Mouse (Mus musculus) liver, embryonic 13.5 days (tissue): ENCODE measurements around the gene Acp2. TPM values are rescaled to one million over a fixed set of nuclear protein-coding genes. Genes with fewer than 3 reads are reported as not detected.

ENCODE experiments used
- ATAC-seq: fragments of 200-750 bp; cut with Nextera tagmentation; 2 replicates; pipeline ENCODE4 v1.8.0; 2017; ENCODE audit warnings: low read depth, mild to moderate bottlenecking, moderate number of reproducible peaks, moderate library complexity
- DNase-seq: peaks from one replicate; pipeline ENCODE4 v3.0.0; 2022
- H3K27ac ChIP-seq: fragments of 300-500 bp; sonication (generic); 2 replicates; pipeline ENCODE4 v1.5.1; 2015; ENCODE audit warnings: moderate library complexity, mild to moderate bottlenecking, inconsistent platforms
- H3K27me3 ChIP-seq: fragments of 300-500 bp; sonication (generic); 2 replicates; pipeline ENCODE4 v1.6.1; 2015; ENCODE audit warnings: mild to moderate bottlenecking, inconsistent platforms
- H3K36me3 ChIP-seq: fragments of 300-500 bp; sonication (generic); 2 replicates; pipeline ENCODE4 v1.6.1; 2015; ENCODE audit warnings: mild to moderate bottlenecking, inconsistent platforms
- H3K4me1 ChIP-seq: fragments of 300-500 bp; sonication (generic); replicated peaks from 2 replicates; pipeline ENCODE4 v1.6.1; 2015; ENCODE audit warnings: inconsistent platforms
- H3K4me2 ChIP-seq: fragments of 300-500 bp; sonication (generic); 2 replicates; pipeline ENCODE4 v1.6.1; 2015; ENCODE audit warnings: inconsistent platforms, mild to moderate bottlenecking, moderate library complexity
- H3K4me3 ChIP-seq: fragments of 300-500 bp; sonication (generic); replicated peaks from 2 replicates; pipeline ENCODE4 v1.5.1; 2015; ENCODE audit warnings: mild to moderate bottlenecking, inconsistent platforms
- H3K9ac ChIP-seq: fragments of 300-500 bp; sonication (generic); 2 replicates; pipeline ENCODE4 v1.6.1; 2015; ENCODE audit warnings: mild to moderate bottlenecking, inconsistent platforms
- H3K9me3 ChIP-seq: fragments of 300-500 bp; sonication (generic); replicated peaks from 2 replicates; pipeline ENCODE4 v1.6.1; 2016; ENCODE audit warnings: inconsistent platforms
- WGBS: fragments of 180-500 bp; shearing (Covaris S2); methylation state at CpG from one replicate; pipeline ENCODE4 v1.1.7; 2015; ENCODE audit not compliant: insufficient replicate concordance; 5-methylcytosine and 5-hydroxymethylcytosine counted together
- polyA plus RNA-seq: library from polyadenylated mRNA; unstranded; fragments of >200 nt; fragmentation: Nextera tagmentation; extraction: Ambion mirVana; gene quantifications from 2 replicates; pipeline ENCODE4 v1.2.1, GENCODE M21; 2015

Acp2 gene
- polyA plus RNA-seq, 1 experiment from 2014 or later, result 8.2 TPM

DNA sequence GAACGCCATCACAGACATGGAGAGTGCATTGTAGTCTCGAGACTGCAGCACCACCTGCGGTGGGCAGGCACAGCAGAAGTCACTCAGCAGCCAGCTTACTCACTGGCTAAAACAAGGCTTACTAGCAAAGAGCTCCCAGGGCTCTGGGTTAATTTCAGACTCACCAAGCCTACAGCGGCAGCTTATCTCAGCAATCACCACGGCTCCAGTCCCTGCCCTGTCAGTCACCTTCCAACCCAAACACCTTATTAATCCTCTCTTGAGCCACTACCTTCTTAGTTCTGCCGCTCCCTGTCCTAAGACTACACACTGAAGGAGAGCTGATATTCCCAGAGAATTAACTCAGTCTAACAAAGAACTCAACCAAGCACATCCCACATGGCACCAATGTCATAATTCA is 26.5 kb upstream of the Acp2 start:
- ATAC-seq (no peak), DNase-seq (no peak)
- Histone ChIP-seq H3K9ac (no peak overlapping the region), H3K4me1 (no peaks in the 10 kb centered on the region; the same call in 1 of the 2 replicates), H3K4me2 (no peak overlapping the region), H3K27ac (no peak overlapping the region), H3K9me3 (no peaks in the 10 kb centered on the region), H3K27me3 (no peaks in the 10 kb centered on the region), H3K36me3 (peaks cover 44% of the 10 kb centered on the region), H3K4me3 (no peak overlapping the region)
- 70% methylated on average over 6 of the region's 6 CpGs for WGBS

- Histone ChIP-seq H3K4me3 (no peak overlapping the region), H3K27ac (no peak overlapping the region), H3K4me1 (peaks cover 23% of the 10 kb centered on the region), H3K27me3 (no peaks in the 10 kb centered on the region), H3K9me3 (no peaks in the 10 kb centered on the region), H3K9ac (no peak overlapping the region), H3K4me2 (no peak overlapping the region), H3K36me3 (peaks cover 23% of the 10 kb centered on the region)
- ATAC-seq (no peak), DNase-seq (no peak)
- WGBS, result 65% methylated on average over 4 of the region's 4 CpGs
These were observed 22.9 kb upstream of the Acp2 start for GRCm38 (mm10) chr2:91179825-91180224.

DNA sequence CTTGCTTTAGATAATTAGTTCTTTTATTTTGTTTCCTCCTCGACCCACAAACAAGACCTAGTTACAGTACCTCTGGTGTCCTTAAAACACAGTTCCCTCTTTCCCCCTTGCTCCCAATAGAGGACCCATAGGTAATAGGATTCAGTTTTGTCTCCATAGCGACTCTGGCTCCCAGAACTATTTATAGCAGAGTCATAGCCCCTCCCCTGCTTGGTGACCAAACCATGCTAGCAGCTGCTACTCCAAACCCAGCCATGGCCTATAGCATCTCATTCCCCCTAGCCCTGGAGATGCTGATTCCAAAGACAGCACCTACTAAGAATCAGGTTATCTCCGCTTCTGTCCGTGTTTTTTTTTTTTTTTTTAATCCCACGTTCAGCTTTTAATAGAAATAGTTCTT is 22.0 kb upstream of the Acp2 start:
- Histone ChIP-seq H3K9ac (no peak overlapping the region), H3K9me3 (no peaks in the 10 kb centered on the region), H3K27me3 (no peaks in the 10 kb centered on the region), H3K27ac (no peak overlapping the region), H3K4me3 (no peak overlapping the region), H3K4me1 (peaks cover 23% of the 10 kb centered on the region), H3K36me3 (peaks cover 19% of the 10 kb centered on the region), H3K4me2 (no peak overlapping the region)
- ATAC-seq, result no peak
- DNase-seq, result no peak
- WGBS, result 57% methylated on average over 5 of the region's 5 CpGs

DNA sequence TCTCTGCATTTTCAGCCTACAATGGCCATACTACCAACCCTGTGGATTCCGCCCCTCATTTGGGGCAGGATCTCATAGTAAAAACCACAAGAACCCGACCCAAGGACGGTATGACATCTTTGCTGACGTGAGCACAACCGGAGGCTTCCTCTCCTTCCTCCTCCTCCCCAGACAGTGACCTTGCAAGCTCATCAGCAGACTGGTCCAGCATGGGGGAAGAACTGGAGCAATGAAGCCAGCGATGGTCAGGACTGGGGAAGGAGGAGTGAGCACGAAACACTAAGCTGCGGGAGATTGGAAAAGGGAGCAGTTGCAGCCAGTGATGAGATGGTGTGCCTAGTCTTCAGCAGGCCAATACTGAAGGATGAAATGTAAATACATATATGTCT is 20.7 kb upstream of the Acp2 start:
- Histone ChIP-seq H3K4me1 (peaks cover 23% of the 10 kb centered on the region), H3K27ac (no peak overlapping the region), H3K27me3 (no peaks in the 10 kb centered on the region), H3K4me2 (peak overlapping the region; percentile 100), H3K36me3 (peaks cover 8% of the 10 kb centered on the region), H3K9ac (peak overlapping the region; percentile 87), H3K9me3 (no peaks in the 10 kb centered on the region), H3K4me3 (peak overlapping the region; percentile 94)
- WGBS, result 7% methylated on average over 8 of the region's 8 CpGs
- DNase-seq (no peak), ATAC-seq (no peak)

GRCm38 (mm10) chr2:91182405-91183147 is 20.1 kb upstream of the Acp2 start:
- DNase-seq, result peak; percentile 79
- H3K36me3 ChIP-seq, result peaks cover 8% of the 10 kb centered on the region
- peak overlapping the region; percentile 87 for H3K9ac ChIP-seq

GRCm38 (mm10) chr2:91183148-91183513 is 19.6 kb upstream of the Acp2 start:
- peaks cover 23% of the 10 kb centered on the region for H3K4me1 ChIP-seq
- DNase-seq, result peak; percentile 97
- peaks cover 3% of the 10 kb centered on the region for H3K36me3 ChIP-seq
- H3K27ac ChIP-seq, result peak overlapping the region; percentile 85
- no peaks in the 10 kb centered on the region for H3K27me3 ChIP-seq
- H3K4me2 ChIP-seq, result peak overlapping the region; percentile 100
- H3K4me3 ChIP-seq, result peak overlapping the region; percentile 94
- no peaks in the 10 kb centered on the region for H3K9me3 ChIP-seq
- WGBS, result 0% methylated on average over 9 of the region's 9 CpGs
- H3K9ac ChIP-seq, result peak overlapping the region; percentile 87
- ATAC-seq, result peak; percentile 95

More at GRCm38 (mm10) chr2:91182405-91183147, 20.1 kb upstream of the Acp2 start:
- Histone ChIP-seq H3K9me3 (no peaks in the 10 kb centered on the region), H3K27me3 (no peaks in the 10 kb centered on the region), H3K4me3 (peak overlapping the region; percentile 94), H3K4me2 (peak overlapping the region; percentile 100), H3K4me1 (peaks cover 23% of the 10 kb centered on the region), H3K27ac (peak overlapping the region; percentile 85)
- WGBS, result under 1% methylated on average over 81 of the region's 81 CpGs
- peak; percentile 90 for ATAC-seq

GRCm38 (mm10) chr2:91183711-91184405 is 18.8 kb upstream of the Acp2 start, which contains the start of gene Madd:
Madd (minus strand) TSS chr2:91183837.
- no peaks in the 10 kb centered on the region for H3K9me3 ChIP-seq
- peaks cover 23% of the 10 kb centered on the region for H3K4me1 ChIP-seq
- peak within 1 kb of the TSS; percentile 87 for H3K9ac ChIP-seq
- peak within 1 kb of the TSS; percentile 85 for H3K27ac ChIP-seq
- H3K36me3 ChIP-seq, result no peaks in the 10 kb centered on the region
- DNase-seq, result peak; percentile 56
- ATAC-seq, result peak; percentile 32
- no peaks in the 10 kb centered on the region for H3K27me3 ChIP-seq
- peak within 1 kb of the TSS; percentile 100 for H3K4me2 ChIP-seq
- H3K4me3 ChIP-seq, result peak within 1 kb of the TSS; percentile 94
- 24% methylated on average over 15 of the region's 15 CpGs for WGBS

DNA sequence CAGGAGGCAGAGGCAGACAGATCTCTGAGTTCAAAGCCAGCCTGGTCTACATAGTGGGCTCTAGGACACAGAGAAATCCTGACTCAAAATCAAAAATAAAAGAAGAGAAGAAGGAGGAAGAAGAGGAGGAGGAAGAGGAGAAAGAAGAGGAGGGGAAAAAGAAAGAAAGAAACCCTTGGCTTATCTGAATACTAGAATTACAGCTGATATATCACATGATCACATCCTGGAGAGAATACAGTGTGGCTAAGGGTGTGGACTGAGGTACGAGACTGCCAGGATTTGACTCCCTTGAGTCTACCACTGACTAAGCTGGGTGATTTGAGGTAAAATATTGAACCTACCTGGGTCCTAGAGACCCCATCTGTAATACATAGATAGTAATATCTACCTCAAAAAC is 16.5 kb upstream of the Acp2 start:
- ATAC-seq, result no peak

GRCm38 (mm10) chr2:91187431-91187830 is 15.3 kb upstream of the Acp2 start:
- Histone ChIP-seq H3K4me3 (no peak overlapping the region), H3K9ac (no peak overlapping the region), H3K4me1 (peaks cover 13% of the 10 kb centered on the region), H3K27ac (no peak overlapping the region), H3K4me2 (no peak overlapping the region), H3K36me3 (no peaks in the 10 kb centered on the region), H3K27me3 (no peaks in the 10 kb centered on the region; the same call in 1 of the 2 replicates), H3K9me3 (no peaks in the 10 kb centered on the region)
- ATAC-seq, result no peak
- WGBS, result 46% methylated on average over 4 of the region's 4 CpGs
- DNase-seq, result no peak

More for the DNA sequence above, 16.5 kb upstream of the Acp2 start:
- Histone ChIP-seq H3K27me3 (no peaks in the 10 kb centered on the region; the same call in 1 of the 2 replicates), H3K9ac (no peak overlapping the region), H3K27ac (no peak overlapping the region), H3K4me3 (no peak overlapping the region), H3K36me3 (no peaks in the 10 kb centered on the region), H3K4me1 (peaks cover 23% of the 10 kb centered on the region), H3K9me3 (no peaks in the 10 kb centered on the region), H3K4me2 (no peak overlapping the region)
- DNase-seq, result no peak
- WGBS, result 32% methylated on average over 1 of the region's 1 CpGs

- 81% methylated on average over 16 of the region's 16 CpGs for WGBS
- no peak for ATAC-seq
These were observed 12.2 kb upstream of the Acp2 start for GRCm38 (mm10) chr2:91190501-91190900.

GRCm38 (mm10) chr2:91194624-91195332 is 7.9 kb upstream of the Acp2 start:
- ATAC-seq, result peak; percentile 67
- H3K36me3 ChIP-seq, result no peaks in the 10 kb centered on the region
- H3K4me1 ChIP-seq, result peaks cover 22% of the 10 kb centered on the region
- peak overlapping the region; percentile 60 for H3K4me2 ChIP-seq
- H3K4me3 ChIP-seq, result peak overlapping the region; percentile 47
- peaks cover 20% of the 10 kb centered on the region for H3K27me3 ChIP-seq
- H3K27ac ChIP-seq, result 0 out of 2 replicates have a peak overlapping the region, but pooled peaks have one; percentile 29
- H3K9ac ChIP-seq, result peak overlapping the region; percentile 47
- WGBS, result 4% methylated on average over 27 of the region's 27 CpGs
- DNase-seq, result peak; percentile 51
- no peaks in the 10 kb centered on the region for H3K9me3 ChIP-seq

More at GRCm38 (mm10) chr2:91190501-91190900, 12.2 kb upstream of the Acp2 start:
- no peak overlapping the region for H3K9ac ChIP-seq
- no peak overlapping the region for H3K4me3 ChIP-seq
- no peak overlapping the region for H3K4me2 ChIP-seq
- H3K27ac ChIP-seq, result no peak overlapping the region
- no peaks in the 10 kb centered on the region for H3K36me3 ChIP-seq
- DNase-seq, result no peak
- peaks cover 14% of the 10 kb centered on the region for H3K4me1 ChIP-seq
- H3K9me3 ChIP-seq, result no peaks in the 10 kb centered on the region
- H3K27me3 ChIP-seq, result peaks cover 10% of the 10 kb centered on the region
